Mouse (Mus musculus): ENCODE results near the gene Sugct. TPM values are rescaled to one million over a fixed set of nuclear protein-coding genes. Genes with fewer than 3 reads are reported as not detected.
"Not testable (repeated sequence)": the region's sequence is repeated elsewhere in the genome, so short reads cannot be mapped to it uniquely, and the experiment has no call there.

Sugct gene
- polyA plus RNA-seq, 1 experiment from 2014 or later = 3.2 TPM

DNA sequence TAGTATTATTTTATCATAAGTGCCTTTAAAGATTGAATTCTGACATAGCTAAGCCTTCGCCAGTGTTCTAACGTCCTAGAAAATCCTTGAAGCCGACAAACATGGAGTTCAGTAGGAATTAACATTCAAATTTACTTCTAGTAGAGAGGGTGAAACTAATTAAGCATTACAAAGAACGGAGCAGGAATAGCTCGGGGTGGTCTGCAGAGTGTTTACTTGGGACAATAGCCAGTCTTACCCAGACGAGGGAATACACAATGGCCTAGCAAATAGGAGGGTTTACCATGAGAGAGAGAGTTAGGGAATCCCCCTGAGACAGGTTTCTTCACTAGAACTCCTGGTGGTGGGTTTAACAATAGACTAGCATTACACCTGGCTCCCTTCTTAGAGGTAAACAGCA lies 865.1 kb downstream of the Sugct start:
- not testable (repeated sequence) for ATAC-seq (ENCODE audit: low FRiP score); H3K9me3 ChIP-seq (ENCODE audit: control insufficient read depth, low read length)
- 43% methylated on average over 6 of the region's 6 CpGs for WGBS

DNA sequence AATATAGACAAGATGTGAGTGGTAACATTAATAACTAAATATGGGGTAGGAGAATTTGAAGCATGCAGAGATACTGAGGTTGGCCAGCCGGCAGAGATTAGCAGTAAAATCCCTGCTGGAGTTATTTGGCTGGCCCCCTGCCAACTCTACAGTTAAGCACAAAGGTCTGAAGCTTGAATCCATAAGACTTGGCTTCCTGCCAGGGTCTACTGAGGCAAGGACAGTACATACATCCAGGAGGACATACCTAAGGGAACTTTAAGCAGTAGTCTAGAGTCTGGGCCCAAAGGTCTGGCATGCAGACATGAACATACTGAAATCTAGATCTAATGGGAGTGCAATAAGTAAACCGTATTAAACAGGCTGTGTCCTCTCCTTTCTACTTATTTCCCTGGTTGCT lies 865.8 kb downstream of the Sugct start:
- Histone ChIP-seq H3K27me3 (ENCODE audit: control insufficient read depth, insufficient read depth, low read length) (no peaks in the 10 kb centered on the region), H3K36me3 (ENCODE audit: control insufficient read depth, insufficient read depth, low read length) (no peaks in the 10 kb centered on the region), H3K4me3 (ENCODE audit: low read depth, low read length) (no peak overlapping the region), H3K4me1 (replicated peaks; ENCODE audit: control insufficient read depth, insufficient read depth, low read length) (no peaks in the 10 kb centered on the region), H3K4me2 (replicated peaks; ENCODE audit: low read depth, low read length) (no peak overlapping the region), H3K27ac (ENCODE audit: low read depth, low read length) (no peak overlapping the region), H3K9me3 (ENCODE audit: control insufficient read depth, low read length) (no peaks in the 10 kb centered on the region), H3K9ac (ENCODE audit: low read depth, low read length) (no peak overlapping the region)
- peak; percentile 7 for DNase-seq (ENCODE audit: low spot score)
- ATAC-seq (ENCODE audit: low FRiP score) = no peak
- WGBS = 82% methylated on average over 2 of the region's 2 CpGs

More for the DNA sequence above, 865.1 kb downstream of the Sugct start:
- not testable (repeated sequence) for H3K9ac ChIP-seq (ENCODE audit: low read depth, low read length); H3K4me2 ChIP-seq (replicated peaks; ENCODE audit: low read depth, low read length); DNase-seq (ENCODE audit: low spot score); H3K36me3 ChIP-seq (ENCODE audit: control insufficient read depth, insufficient read depth, low read length); H3K27me3 ChIP-seq (ENCODE audit: control insufficient read depth, insufficient read depth, low read length); H3K4me3 ChIP-seq (ENCODE audit: low read depth, low read length); H3K4me1 ChIP-seq (replicated peaks; ENCODE audit: control insufficient read depth, insufficient read depth, low read length); H3K27ac ChIP-seq (ENCODE audit: low read depth, low read length)

DNA sequence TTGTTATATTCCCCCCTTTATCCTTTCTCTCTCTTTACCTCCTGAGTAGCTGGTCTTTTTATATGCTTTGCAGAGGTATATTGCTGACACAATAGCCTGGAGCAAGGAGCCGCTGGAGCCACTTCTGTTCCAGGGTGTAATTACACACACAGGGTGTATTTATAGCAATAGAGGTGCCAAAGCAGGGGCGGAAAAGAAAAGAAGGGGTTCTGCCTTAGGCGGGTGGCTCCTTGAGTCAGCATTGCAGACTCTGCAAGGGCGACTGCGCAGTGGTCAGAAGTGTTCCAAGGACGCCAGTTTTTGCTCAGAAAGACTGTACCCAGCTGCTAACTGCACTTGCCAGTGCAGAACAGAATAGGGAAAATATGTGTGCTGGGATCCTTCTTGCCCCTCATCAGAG lies 869.7 kb downstream of the Sugct start:
- DNase-seq (ENCODE audit: low spot score) (no peak), ATAC-seq (ENCODE audit: low FRiP score) (no peak)
- Histone ChIP-seq H3K27ac (ENCODE audit: low read depth, low read length) (no peak overlapping the region), H3K36me3 (ENCODE audit: control insufficient read depth, insufficient read depth, low read length) (no peaks in the 10 kb centered on the region), H3K27me3 (ENCODE audit: control insufficient read depth, insufficient read depth, low read length) (no peaks in the 10 kb centered on the region), H3K9me3 (ENCODE audit: control insufficient read depth, low read length) (no peaks in the 10 kb centered on the region), H3K4me3 (ENCODE audit: low read depth, low read length) (no peak overlapping the region), H3K4me1 (replicated peaks; ENCODE audit: control insufficient read depth, insufficient read depth, low read length) (no peaks in the 10 kb centered on the region), H3K9ac (ENCODE audit: low read depth, low read length) (no peak overlapping the region), H3K4me2 (replicated peaks; ENCODE audit: low read depth, low read length) (no peak overlapping the region)
- 79% methylated on average over 6 of the region's 6 CpGs for WGBS

DNA sequence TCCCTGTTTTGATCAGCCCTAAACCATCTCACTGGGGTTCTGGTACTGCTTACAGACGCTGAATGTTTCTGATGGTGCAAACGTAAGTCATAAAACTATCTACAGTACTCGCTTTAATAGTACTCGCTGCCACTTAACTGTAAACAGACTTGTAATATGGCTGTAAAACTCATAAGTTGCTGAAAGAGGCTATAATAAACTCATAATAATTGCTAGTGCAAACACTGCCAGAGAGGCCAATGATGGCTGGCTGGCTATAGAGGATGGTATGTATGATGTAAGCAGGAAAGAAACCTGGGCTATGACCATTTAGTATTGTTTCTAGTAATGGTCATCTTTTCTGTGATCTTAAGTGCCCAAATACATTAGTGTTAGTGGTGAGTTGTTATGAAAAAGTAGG lies 873.6 kb downstream of the Sugct start:
- Histone ChIP-seq H3K4me1 (replicated peaks; ENCODE audit: control insufficient read depth, insufficient read depth, low read length) (no peaks in the 10 kb centered on the region), H3K4me2 (replicated peaks; ENCODE audit: low read depth, low read length) (no peak overlapping the region), H3K27ac (ENCODE audit: low read depth, low read length) (no peak overlapping the region), H3K36me3 (ENCODE audit: control insufficient read depth, insufficient read depth, low read length) (no peaks in the 10 kb centered on the region), H3K27me3 (ENCODE audit: control insufficient read depth, insufficient read depth, low read length) (no peaks in the 10 kb centered on the region), H3K9me3 (ENCODE audit: control insufficient read depth, low read length) (no peaks in the 10 kb centered on the region), H3K9ac (ENCODE audit: low read depth, low read length) (no peak overlapping the region), H3K4me3 (ENCODE audit: low read depth, low read length) (no peak overlapping the region)
- no peak for ATAC-seq (ENCODE audit: low FRiP score)
- DNase-seq (ENCODE audit: low spot score) = no peak
- 91% methylated on average over 4 of the region's 4 CpGs for WGBS

DNA sequence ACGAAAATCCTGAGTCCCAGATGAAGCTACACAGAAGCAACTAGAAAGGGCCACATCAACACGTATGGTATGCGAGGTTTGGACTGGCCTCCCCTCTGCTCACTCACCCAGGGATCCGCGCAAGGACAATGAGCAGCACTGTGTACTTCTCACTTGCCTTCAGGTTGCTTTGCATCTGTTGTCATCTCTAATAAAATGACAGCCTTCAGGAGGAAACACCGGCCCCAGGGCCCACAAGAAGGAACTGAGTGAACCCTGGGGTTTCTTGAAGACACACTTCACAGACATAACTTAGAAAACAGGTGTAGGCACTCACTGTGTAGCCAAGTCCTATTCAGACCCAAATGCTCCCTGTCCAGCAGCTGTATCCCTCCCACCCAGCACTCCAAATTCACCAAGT lies 877.9 kb downstream of the Sugct start:
- no peak for DNase-seq (ENCODE audit: low spot score)
- Histone ChIP-seq H3K4me3 (ENCODE audit: low read depth, low read length) (no peak overlapping the region), H3K36me3 (ENCODE audit: control insufficient read depth, insufficient read depth, low read length) (no peaks in the 10 kb centered on the region), H3K27me3 (ENCODE audit: control insufficient read depth, insufficient read depth, low read length) (no peaks in the 10 kb centered on the region), H3K27ac (ENCODE audit: low read depth, low read length) (no peak overlapping the region), H3K9ac (ENCODE audit: low read depth, low read length) (no peak overlapping the region), H3K9me3 (ENCODE audit: control insufficient read depth, low read length) (no peaks in the 10 kb centered on the region), H3K4me2 (replicated peaks; ENCODE audit: low read depth, low read length) (no peak overlapping the region), H3K4me1 (replicated peaks; ENCODE audit: control insufficient read depth, insufficient read depth, low read length) (no peaks in the 10 kb centered on the region)
- no peak for ATAC-seq (ENCODE audit: low FRiP score)
- WGBS = 77% methylated on average over 6 of the region's 6 CpGs

DNA sequence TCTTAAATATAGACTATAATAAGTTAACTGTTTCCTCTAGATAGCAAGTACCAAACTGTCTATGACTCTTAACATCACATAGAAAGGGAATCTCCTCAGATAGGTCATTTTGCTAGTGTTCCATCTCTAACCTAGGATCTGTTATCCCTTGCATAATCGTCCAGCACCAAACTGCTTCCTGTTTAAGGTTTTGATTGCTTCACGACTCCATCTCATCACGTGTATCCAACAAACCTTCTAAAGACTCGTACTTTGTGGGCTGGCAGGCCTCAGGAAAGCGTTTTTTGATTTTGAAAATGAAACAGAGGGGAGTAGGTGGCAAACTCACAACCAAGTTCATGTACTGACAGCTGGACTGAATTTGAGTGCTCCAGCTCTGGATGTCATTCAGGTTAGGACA lies 878.6 kb downstream of the Sugct start:
- Histone ChIP-seq H3K36me3 (ENCODE audit: control insufficient read depth, insufficient read depth, low read length) (no peaks in the 10 kb centered on the region), H3K4me3 (ENCODE audit: low read depth, low read length) (no peak overlapping the region), H3K27ac (ENCODE audit: low read depth, low read length) (no peak overlapping the region), H3K27me3 (ENCODE audit: control insufficient read depth, insufficient read depth, low read length) (no peaks in the 10 kb centered on the region), H3K4me2 (replicated peaks; ENCODE audit: low read depth, low read length) (no peak overlapping the region), H3K9me3 (ENCODE audit: control insufficient read depth, low read length) (no peaks in the 10 kb centered on the region), H3K9ac (ENCODE audit: low read depth, low read length) (no peak overlapping the region), H3K4me1 (replicated peaks; ENCODE audit: control insufficient read depth, insufficient read depth, low read length) (no peaks in the 10 kb centered on the region)
- ATAC-seq (ENCODE audit: low FRiP score) = no peak
- no peak for DNase-seq (ENCODE audit: low spot score)
- WGBS = 79% methylated on average over 5 of the region's 5 CpGs

DNA sequence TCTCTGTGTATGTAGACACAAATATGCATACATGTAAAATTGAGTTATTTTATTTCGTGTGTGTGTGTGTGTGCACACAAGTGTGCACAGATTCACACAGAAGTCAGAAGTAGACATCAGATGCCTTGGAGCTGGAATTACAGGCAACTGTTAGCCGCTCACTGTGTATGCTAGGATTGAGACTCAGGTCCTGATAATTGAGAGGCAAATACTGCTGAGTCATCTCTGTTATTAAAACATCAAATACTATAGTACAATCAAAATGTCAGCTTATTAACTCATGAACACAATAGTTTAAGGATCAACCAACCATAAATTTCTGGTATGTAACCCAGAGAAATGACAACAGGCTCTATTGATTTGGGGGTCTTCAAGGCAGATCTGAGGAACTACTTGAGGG lies 883.1 kb downstream of the Sugct start:
- DNase-seq (ENCODE audit: low spot score) (no peak), ATAC-seq (ENCODE audit: low FRiP score) (no peak)
- Histone ChIP-seq H3K27me3 (ENCODE audit: control insufficient read depth, insufficient read depth, low read length) (no peaks in the 10 kb centered on the region), H3K9ac (ENCODE audit: low read depth, low read length) (no peak overlapping the region), H3K4me3 (ENCODE audit: low read depth, low read length) (no peak overlapping the region), H3K4me2 (replicated peaks; ENCODE audit: low read depth, low read length) (no peak overlapping the region), H3K36me3 (ENCODE audit: control insufficient read depth, insufficient read depth, low read length) (no peaks in the 10 kb centered on the region), H3K4me1 (replicated peaks; ENCODE audit: control insufficient read depth, insufficient read depth, low read length) (no peaks in the 10 kb centered on the region), H3K9me3 (ENCODE audit: control insufficient read depth, low read length) (no peaks in the 10 kb centered on the region), H3K27ac (ENCODE audit: low read depth, low read length) (no peak overlapping the region)
- 85% methylated on average over 2 of the region's 2 CpGs for WGBS

Other genes starting within 250 kb of the Sugct start
- 55.5 and 56.9 TPM in 2 replicates for gene Mplkip, start 361 bp downstream of the Sugct start, polyA plus RNA-seq (2014; fragmentation: Nextera tagmentation; extraction: Ambion mirVana)
- gene Cdk13, start 109.5 kb upstream of the Sugct start, polyA plus RNA-seq (2014; fragmentation: Nextera tagmentation; extraction: Ambion mirVana) = 19.4 and 27.5 TPM in 2 replicates
- gene Rala, start 248.7 kb upstream of the Sugct start, polyA plus RNA-seq (2014; fragmentation: Nextera tagmentation; extraction: Ambion mirVana) = 147 and 156 TPM in 2 replicates